Mouse (Mus musculus) hindbrain, postnatal 0 days (tissue): ENCODE results near the gene Lix1l. TPM values are rescaled to one million over a fixed set of nuclear protein-coding genes. Genes with fewer than 3 reads are reported as not detected.

Source experiments
- ATAC-seq: fragments of 200-750 bp; cut with Nextera tagmentation; 2 replicates; pipeline ENCODE4 v1.8.0; 2017; ENCODE audit warnings: mild to moderate bottlenecking, moderate TSS enrichment, moderate library complexity
- DNase-seq: peaks from one replicate; pipeline ENCODE4 v3.0.0-alpha.2; 2015; ENCODE audit warnings: low spot score
- H3K27ac ChIP-seq: fragments of 300-500 bp; sonication (generic); 2 replicates; pipeline ENCODE4 v1.5.1; 2014; ENCODE audit warnings: mild to moderate bottlenecking
- H3K27me3 ChIP-seq: fragments of 300-500 bp; sonication (generic); 2 replicates; pipeline ENCODE4 v1.6.1; 2014; ENCODE audit warnings: low read length, mixed read lengths; ENCODE audit not compliant: insufficient read depth
- H3K36me3 ChIP-seq: fragments of 300-500 bp; sonication (generic); 2 replicates; pipeline ENCODE4 v1.6.1; 2014; ENCODE audit warnings: low read length, mixed read lengths; ENCODE audit not compliant: insufficient read depth
- H3K4me1 ChIP-seq: fragments of 300-500 bp; sonication (generic); 2 replicates; pipeline ENCODE4 v1.6.1; 2014; ENCODE audit warnings: antibody characterized with exemption, low read length, mixed read lengths; ENCODE audit not compliant: insufficient read depth
- H3K4me2 ChIP-seq: fragments of 300-500 bp; sonication (generic); 2 replicates; pipeline ENCODE4 v1.6.1; 2014; ENCODE audit warnings: low read depth, mild to moderate bottlenecking, low read length, moderate library complexity, mixed read lengths
- H3K4me3 ChIP-seq: fragments of 300-500 bp; sonication (generic); 2 replicates; pipeline ENCODE4 v1.5.1; 2014; ENCODE audit warnings: low read length
- H3K9ac ChIP-seq: fragments of 300-500 bp; sonication (generic); replicated peaks from 2 replicates; pipeline ENCODE4 v1.6.1; 2014; ENCODE audit warnings: mild to moderate bottlenecking, low read length, moderate library complexity, mixed read lengths
- H3K9me3 ChIP-seq: fragments of 300-500 bp; sonication (generic); 2 replicates; pipeline ENCODE4 v1.6.1; 2016; ENCODE audit warnings: low read length, mixed read lengths
- CTCF ChIP-seq: IDR thresholded peaks from 2 replicates; pipeline ENCODE4 v1.5.1; 2016; ENCODE audit warnings: antibody characterized with exemption, control low read depth, low read depth
- WGBS: fragments of 180-500 bp; shearing (Covaris S2); extraction: QIAGEN DNeasy Blood & Tissue Kit; methylation state at CpG from one replicate; pipeline ENCODE4 v1.1.7; 2014; 5-methylcytosine and 5-hydroxymethylcytosine counted together
- polyA plus RNA-seq: library from polyadenylated mRNA; unstranded; fragments of >200 nt; fragmentation: Nextera tagmentation; extraction: Ambion mirVana; gene quantifications from 2 replicates; pipeline ENCODE4 v1.2.1, GENCODE M21; 2015
- total RNA-seq: library from RNA; depleted of rRNA; stranded (reverse); fragments of >200 nt; gene quantifications from 2 replicates; pipeline ENCODE4 v1.2.3, GENCODE M21; 2014

Gene Lix1l
- total and polyA plus RNA-seq, 2 experiments from 2014 or later, result 3.9 to 48.4 TPM

GRCm38 (mm10) chr3:96559911-96560850 lies 40.8 kb upstream of the Lix1l start:
- 78% methylated on average over 23 of the region's 23 CpGs for WGBS
- no peak for TF ChIP-seq CTCF

GRCm38 (mm10) chr3:96560881-96561668 lies 39.9 kb upstream of the Lix1l start:
- DNase-seq, result no peak
- TF ChIP-seq CTCF, result no peak

More at GRCm38 (mm10) chr3:96559911-96560850, 40.8 kb upstream of the Lix1l start:
- DNase-seq (no peak), ATAC-seq (no peak)
- no peak overlapping the region for H3K27ac ChIP-seq
- peaks cover 15% of the 10 kb centered on the region for H3K36me3 ChIP-seq
- peak overlapping the region; percentile 73 for H3K4me3 ChIP-seq
- peak overlapping the region; percentile 90; the same call in 1 of the 2 replicates for H3K9ac ChIP-seq
- H3K9me3 ChIP-seq, result no peaks in the 10 kb centered on the region
- peaks cover 17% of the 10 kb centered on the region for H3K4me1 ChIP-seq
- H3K4me2 ChIP-seq, result peak overlapping the region; percentile 85
- H3K27me3 ChIP-seq, result no peaks in the 10 kb centered on the region

GRCm38 (mm10) chr3:96561946-96562681 lies 38.8 kb upstream of the Lix1l start:
- ATAC-seq, result no peak
- no peak overlapping the region for H3K9ac ChIP-seq
- peak overlapping the region; percentile 85; the same call in 1 of the 2 replicates for H3K4me2 ChIP-seq
- no peak overlapping the region for H3K4me3 ChIP-seq
- H3K9me3 ChIP-seq, result no peaks in the 10 kb centered on the region
- no peaks in the 10 kb centered on the region for H3K27me3 ChIP-seq
- 0 out of 2 replicates have a peak, but pooled peaks cover 8% of the 10 kb centered on the region for H3K4me1 ChIP-seq
- DNase-seq, result no peak
- WGBS, result 48% methylated on average over 10 of the region's 10 CpGs
- TF ChIP-seq CTCF, result no peak
- H3K36me3 ChIP-seq, result peaks cover 15% of the 10 kb centered on the region
- H3K27ac ChIP-seq, result no peak overlapping the region

More at GRCm38 (mm10) chr3:96560881-96561668, 39.9 kb upstream of the Lix1l start:
- no peak overlapping the region for H3K27ac ChIP-seq
- peaks cover 13% of the 10 kb centered on the region; the same call in 1 of the 2 replicates for H3K4me1 ChIP-seq
- no peaks in the 10 kb centered on the region for H3K9me3 ChIP-seq
- H3K4me2 ChIP-seq, result peak overlapping the region; percentile 85
- 76% methylated on average over 9 of the region's 9 CpGs for WGBS
- no peak for ATAC-seq
- H3K36me3 ChIP-seq, result peaks cover 15% of the 10 kb centered on the region
- 0 out of 2 replicates have a peak overlapping the region, but pooled peaks have one; percentile 1 for H3K9ac ChIP-seq
- no peaks in the 10 kb centered on the region for H3K27me3 ChIP-seq
- peak overlapping the region; percentile 73 for H3K4me3 ChIP-seq

GRCm38 (mm10) chr3:96563267-96563666 lies 37.7 kb upstream of the Lix1l start:
- ATAC-seq, result no peak
- H3K4me2 ChIP-seq, result no peak overlapping the region
- no peak for DNase-seq
- H3K27ac ChIP-seq, result no peak overlapping the region; the same call in 1 of the 2 replicates
- H3K4me1 ChIP-seq, result 0 out of 2 replicates have a peak, but pooled peaks cover 7% of the 10 kb centered on the region
- H3K27me3 ChIP-seq, result no peaks in the 10 kb centered on the region
- H3K36me3 ChIP-seq, result peaks cover 15% of the 10 kb centered on the region
- H3K9ac ChIP-seq, result no peak overlapping the region
- WGBS, result 97% methylated on average over 8 of the region's 8 CpGs
- H3K9me3 ChIP-seq, result no peaks in the 10 kb centered on the region
- H3K4me3 ChIP-seq, result no peak overlapping the region
- TF ChIP-seq CTCF, result no peak

- H3K4me1 ChIP-seq, result 0 out of 2 replicates have a peak, but pooled peaks cover 7% of the 10 kb centered on the region
- 66% methylated on average over 10 of the region's 10 CpGs for WGBS
- no peaks in the 10 kb centered on the region for H3K9me3 ChIP-seq
- no peak for TF ChIP-seq CTCF
- no peaks in the 10 kb centered on the region for H3K27me3 ChIP-seq
- DNase-seq, result no peak
- H3K4me3 ChIP-seq, result no peak overlapping the region
- peaks cover 15% of the 10 kb centered on the region for H3K36me3 ChIP-seq
- ATAC-seq, result no peak
- peak overlapping the region; percentile 51; the same call in 1 of the 2 replicates for H3K27ac ChIP-seq
- H3K4me2 ChIP-seq, result no peak overlapping the region
- no peak overlapping the region for H3K9ac ChIP-seq
These were observed 36.9 kb upstream of the Lix1l start for GRCm38 (mm10) chr3:96563911-96564632.
